ENCODE assay signal across 8 mouse cellular contexts in genomic region chr3:39998628-39999027, GRCm38 (mm10).
DNase-seq lines count a peak whose midpoint lies in the region; ATAC-seq and TF ChIP-seq lines count a peak whose summit lies in the region.

No protein-coding gene starts in this region.

- no peaks in the 10 kb centered on the region for H3K9me3 ChIP-seq in liver, embryonic 12.5 days (replicated peaks)
- no peaks in the 10 kb centered on the region for H3K9me3 ChIP-seq in lung, postnatal 0 days (ENCODE audit: low read length)

- no peak overlapping the region for H3K27ac ChIP-seq in liver, embryonic 12.5 days
- no peak overlapping the region for H3K27ac ChIP-seq in lung, postnatal 0 days (ENCODE audit: low read length)

- WGBS in liver, embryonic 12.5 days (ENCODE audit: insufficient replicate concordance) = 35% methylated on average over 5 of the region's 5 CpGs
- 41% methylated on average over 5 of the region's 5 CpGs for WGBS in lung, postnatal 0 days

- no peaks in the 10 kb centered on the region for H3K27me3 ChIP-seq in liver, embryonic 12.5 days (replicated peaks)
- H3K27me3 ChIP-seq in lung, postnatal 0 days (replicated peaks; ENCODE audit: insufficient read depth, low read length) = no peaks in the 10 kb centered on the region

- no peak overlapping the region for H3K9ac ChIP-seq in liver, embryonic 12.5 days
- H3K9ac ChIP-seq in lung, postnatal 0 days (replicated peaks; ENCODE audit: low read depth) = no peak overlapping the region

- no peaks in the 10 kb centered on the region for H3K4me1 ChIP-seq in liver, embryonic 12.5 days
- H3K4me1 ChIP-seq in lung, postnatal 0 days (ENCODE audit: insufficient read depth, low read depth, low read length) = no peaks in the 10 kb centered on the region

- TF ChIP-seq CTCF in lung, postnatal 0 days (IDR thresholded peaks at IDR 0.05) = peak; percentile 74

- no peak for ATAC-seq in liver, embryonic 12.5 days
- no peak for ATAC-seq in lung, postnatal 0 days
- ATAC-seq in megakaryocyte, adult 5-6 weeks (ENCODE audit: poor library complexity, severe bottlenecking) = no peak

- no peak overlapping the region for H3K4me2 ChIP-seq in liver, embryonic 12.5 days
- no peak overlapping the region for H3K4me2 ChIP-seq in lung, postnatal 0 days (replicated peaks; ENCODE audit: low read depth, low read length)

- no peak for TF ChIP-seq EP300 in lung, postnatal 0 days (IDR thresholded peaks at IDR 0.05)

- H3K36me3 ChIP-seq in liver, embryonic 12.5 days = no peaks in the 10 kb centered on the region
- H3K36me3 ChIP-seq in lung, postnatal 0 days (ENCODE audit: insufficient read depth, low read length) = no peaks in the 10 kb centered on the region

- DNase-seq in liver = peak; percentile 12
- peak; percentile 53 to 66 for DNase-seq in adrenal gland, adult 18-20 months (ENCODE audit: low spot score in 2 of 2)
- peak; percentile 77 for DNase-seq in embryo, embryonic 10 days (ENCODE audit: low spot score)
- DNase-seq in kidney, postnatal 14 days = peak; percentile 49
- peak; percentile 75 for DNase-seq in lung, postnatal 0 days (ENCODE audit: low spot score)
- DNase-seq in right cerebral cortex, postnatal 36 days (ENCODE audit: low spot score in 2 of 2) = peak; percentile 12 to 39

- no peak overlapping the region for H3K4me3 ChIP-seq in liver, embryonic 12.5 days
- no peak overlapping the region for H3K4me3 ChIP-seq in lung, postnatal 0 days (ENCODE audit: low read depth, low read length)

Comparison
In these comparisons a context has a peak if more than half of its experiments do, and no peak if none do; other contexts are left out.
1. DNase-seq: peak in every context shown above with its lines; median percentile 77 in embryo, embryonic 10 days; 75 in lung, postnatal 0 days; 60 in adrenal gland, adult 18-20 months; 49 in kidney, postnatal 14 days; 26 in right cerebral cortex, postnatal 36 days; 12 in liver.